Mouse (Mus musculus) macrophage (primary cell): ENCODE data around the gene Slc39a13. TPM values are rescaled to one million over a fixed set of nuclear protein-coding genes. Genes with fewer than 3 reads are reported as not detected.
A peak's percentile ranks its signal among the peaks of the same experiment; 100 is the strongest.

ENCODE experiments used
- H3K27ac ChIP-seq: fragments of 350-480 bp; formaldehyde crosslinking; 2 replicates; pipeline ENCODE4 v1.9.0; 2021
- H3K36me3 ChIP-seq: fragments of 350-480 bp; formaldehyde crosslinking; 2 replicates; pipeline ENCODE4 v1.9.0; 2021; ENCODE audit errors: inconsistent target
- H3K4me3 ChIP-seq: fragments of 350-480 bp; formaldehyde crosslinking; 2 replicates; pipeline ENCODE4 v1.9.0; 2021; ENCODE audit errors: inconsistent target
- H3K79me2 ChIP-seq: fragments of 350-480 bp; formaldehyde crosslinking; 2 replicates; pipeline ENCODE4 v1.9.0; 2021; ENCODE audit errors: inconsistent target
- whole genome bisulfite sequencing: methylation state at CpG from one replicate; pipeline ENCODE4 v1.1.7; 2026; ENCODE audit warnings: inconsistent platforms; ENCODE audit not compliant: missing documents; 5-methylcytosine and 5-hydroxymethylcytosine counted together
- polyA plus RNA-seq: library from polyadenylated mRNA; stranded (reverse); fragments of 250-400 nt; gene quantifications from 3 replicates; pipeline ENCODE4 v1.2.4, GENCODE M21; 2018; ENCODE audit warnings: inconsistent platforms

Gene Slc39a13
- polyA plus RNA-seq, 1 experiment from 2014 or later, result 19.8 TPM

GRCm38 (mm10) chr2:91109241-91109640, 39.0 kb upstream of the Slc39a13 start:
- whole genome bisulfite sequencing, result 91% methylated on average over 5 of the region's 5 CpGs

GRCm38 (mm10) chr2:91108156-91108555, 37.9 kb upstream of the Slc39a13 start:
- no peak overlapping the region for H3K27ac ChIP-seq
- peaks cover 100% of the 10 kb centered on the region for H3K79me2 ChIP-seq
- WGBS, result 93% methylated on average over 3 of the region's 3 CpGs
- H3K4me3 ChIP-seq, result no peak overlapping the region
- H3K36me3 ChIP-seq, result peaks cover 93% of the 10 kb centered on the region

More at GRCm38 (mm10) chr2:91109241-91109640, 39.0 kb upstream of the Slc39a13 start:
- Histone ChIP-seq H3K4me3 (no peak overlapping the region), H3K27ac (no peak overlapping the region), H3K36me3 (peaks cover 93% of the 10 kb centered on the region), H3K79me2 (peaks cover 100% of the 10 kb centered on the region)

- peaks cover 66% of the 10 kb centered on the region for H3K36me3 ChIP-seq
- H3K4me3 ChIP-seq, result no peak overlapping the region
- peak overlapping the region; percentile 22; the same call in 1 of the 2 replicates for H3K27ac ChIP-seq
- WGBS, result 9% methylated on average over 7 of the region's 7 CpGs
- peaks cover 100% of the 10 kb centered on the region for H3K79me2 ChIP-seq
Measured at GRCm38 (mm10) chr2:91101124-91101740, 31.0 kb upstream of the Slc39a13 start.

GRCm38 (mm10) chr2:91098156-91098555, 27.9 kb upstream of the Slc39a13 start:
- H3K4me3 ChIP-seq, result peak overlapping the region; percentile 95
- 6% methylated on average over 2 of the region's 2 CpGs for WGBS
- H3K27ac ChIP-seq, result peak overlapping the region; percentile 100
- H3K36me3 ChIP-seq, result peaks cover 37% of the 10 kb centered on the region
- H3K79me2 ChIP-seq, result peaks cover 81% of the 10 kb centered on the region

GRCm38 (mm10) chr2:91097015-91097414, 26.8 kb upstream of the Slc39a13 start:
- Histone ChIP-seq H3K79me2 (peaks cover 79% of the 10 kb centered on the region), H3K4me3 (peak overlapping the region; percentile 95), H3K27ac (peak overlapping the region; percentile 100), H3K36me3 (peaks cover 30% of the 10 kb centered on the region)
- 0% methylated on average over 10 of the region's 10 CpGs for WGBS

- H3K27ac ChIP-seq, result peak overlapping the region; percentile 100
- 0% methylated on average over 14 of the region's 14 CpGs for WGBS
- peaks cover 29% of the 10 kb centered on the region for H3K36me3 ChIP-seq
- peak overlapping the region; percentile 95 for H3K4me3 ChIP-seq
- H3K79me2 ChIP-seq, result peaks cover 79% of the 10 kb centered on the region
Measured at GRCm38 (mm10) chr2:91096524-91096923, 26.3 kb upstream of the Slc39a13 start.

- Histone ChIP-seq H3K27ac (no peak overlapping the region), H3K36me3 (peaks cover 31% of the 10 kb centered on the region), H3K79me2 (peaks cover 79% of the 10 kb centered on the region), H3K4me3 (no peak overlapping the region)
- WGBS, result 93% methylated on average over 5 of the region's 6 CpGs
Measured at GRCm38 (mm10) chr2:91090827-91091226, 20.6 kb upstream of the Slc39a13 start.

- Histone ChIP-seq H3K79me2 (peaks cover 79% of the 10 kb centered on the region), H3K36me3 (peaks cover 34% of the 10 kb centered on the region), H3K27ac (no peak overlapping the region), H3K4me3 (no peak overlapping the region)
- 84% methylated on average over 6 of the region's 6 CpGs for WGBS
Measured at GRCm38 (mm10) chr2:91090208-91090607, 20.0 kb upstream of the Slc39a13 start.

- WGBS, result 41% methylated on average over 9 of the region's 9 CpGs
- Histone ChIP-seq H3K79me2 (peaks cover 83% of the 10 kb centered on the region), H3K36me3 (peaks cover 34% of the 10 kb centered on the region), H3K27ac (peak overlapping the region; percentile 48), H3K4me3 (no peak overlapping the region)
Measured at GRCm38 (mm10) chr2:91088987-91089386, 18.8 kb upstream of the Slc39a13 start.

- peak overlapping the region; percentile 100 for H3K27ac ChIP-seq
- H3K4me3 ChIP-seq, result no peak overlapping the region
- peaks cover 89% of the 10 kb centered on the region for H3K79me2 ChIP-seq
- H3K36me3 ChIP-seq, result peaks cover 34% of the 10 kb centered on the region
- 28% methylated on average over 9 of the region's 9 CpGs for WGBS
Measured at GRCm38 (mm10) chr2:91087453-91087852, 17.2 kb upstream of the Slc39a13 start.

GRCm38 (mm10) chr2:91086392-91087237, 16.4 kb upstream of the Slc39a13 start:
- Histone ChIP-seq H3K27ac (peak overlapping the region; percentile 100), H3K79me2 (peaks cover 89% of the 10 kb centered on the region), H3K36me3 (peaks cover 25% of the 10 kb centered on the region; the same call in 1 of the 2 replicates), H3K4me3 (no peak overlapping the region)
- 47% methylated on average over 9 of the region's 9 CpGs for WGBS

GRCm38 (mm10) chr2:91085494-91086391, 15.5 kb upstream of the Slc39a13 start:
- Histone ChIP-seq H3K27ac (peak overlapping the region; percentile 100), H3K36me3 (peaks cover 18% of the 10 kb centered on the region; the same call in 1 of the 2 replicates), H3K4me3 (no peak overlapping the region), H3K79me2 (peaks cover 87% of the 10 kb centered on the region)
- whole genome bisulfite sequencing, result 76% methylated on average over 14 of the region's 14 CpGs

- peaks cover 4% of the 10 kb centered on the region; the same call in 1 of the 2 replicates for H3K36me3 ChIP-seq
- H3K79me2 ChIP-seq, result peaks cover 87% of the 10 kb centered on the region
- WGBS, result 6% methylated on average over 15 of the region's 15 CpGs
- peak overlapping the region; percentile 100 for H3K27ac ChIP-seq
- peak overlapping the region; percentile 32 for H3K4me3 ChIP-seq
Measured at GRCm38 (mm10) chr2:91084179-91084820, 14.1 kb upstream of the Slc39a13 start.
